Mouse (Mus musculus): Measurements from ENCODE around the gene Tmem145.
"Not testable (repeated sequence)": the region's sequence is repeated elsewhere in the genome, so short reads cannot be mapped to it uniquely, and the experiment has no call there.

The Tmem145 gene

GRCm38 (mm10) chr7:25305956-25306613, at the start of gene Tmem145:
Gene Tmem145 (plus strand): TSS chr7:25306106.
- peak; percentile 59 for DNase-seq (ENCODE audit: low read depth)

- DNase-seq (ENCODE audit: low read depth), result no peak
Measured at GRCm38 (mm10) chr7:25261896-25262295, 44.0 kb upstream of the Tmem145 start.

DNA sequence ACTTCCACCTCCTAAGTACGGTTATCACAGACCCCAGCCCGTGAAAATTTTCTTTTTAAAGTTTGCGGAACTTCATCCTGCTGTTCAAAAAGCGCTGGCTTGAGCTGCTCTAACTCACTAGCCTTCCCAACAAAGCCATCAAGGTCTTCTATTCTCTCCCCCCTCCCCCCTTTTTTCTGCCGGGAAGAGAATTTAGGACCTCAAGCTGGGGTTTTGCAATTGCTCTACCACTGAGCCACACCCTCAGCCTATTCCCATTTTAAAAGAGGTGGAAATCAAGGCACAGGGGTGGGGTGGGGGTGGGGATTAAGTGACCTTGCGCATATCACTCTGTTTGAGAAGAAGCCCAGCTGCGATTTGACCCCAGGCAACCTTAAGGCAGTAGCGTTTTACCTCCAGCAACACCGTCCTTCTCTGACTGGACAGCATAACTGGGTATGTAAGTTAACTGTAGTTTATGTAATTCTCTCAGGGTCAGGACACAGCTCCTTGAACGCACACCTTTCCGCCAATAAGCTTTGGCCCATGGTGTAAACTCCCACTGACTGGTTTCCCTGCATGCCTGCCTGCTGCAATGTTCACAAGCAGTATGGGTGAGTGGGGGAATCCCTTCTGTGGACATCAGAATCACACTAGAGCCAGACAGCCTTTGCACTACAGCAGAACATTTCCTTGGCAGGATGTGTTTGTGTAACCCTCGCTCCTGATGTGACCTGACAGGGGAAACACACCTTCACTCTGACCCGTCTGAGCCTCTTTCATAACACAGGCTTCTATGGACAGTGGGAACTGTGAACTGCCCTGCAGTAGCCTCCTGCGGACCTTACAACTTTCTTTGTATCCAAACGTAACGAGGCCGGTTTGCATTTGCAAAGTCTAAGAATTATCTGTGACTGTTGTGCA, 41.7 kb upstream of the Tmem145 start:
- no peak for DNase-seq (ENCODE audit: low read depth)

DNA sequence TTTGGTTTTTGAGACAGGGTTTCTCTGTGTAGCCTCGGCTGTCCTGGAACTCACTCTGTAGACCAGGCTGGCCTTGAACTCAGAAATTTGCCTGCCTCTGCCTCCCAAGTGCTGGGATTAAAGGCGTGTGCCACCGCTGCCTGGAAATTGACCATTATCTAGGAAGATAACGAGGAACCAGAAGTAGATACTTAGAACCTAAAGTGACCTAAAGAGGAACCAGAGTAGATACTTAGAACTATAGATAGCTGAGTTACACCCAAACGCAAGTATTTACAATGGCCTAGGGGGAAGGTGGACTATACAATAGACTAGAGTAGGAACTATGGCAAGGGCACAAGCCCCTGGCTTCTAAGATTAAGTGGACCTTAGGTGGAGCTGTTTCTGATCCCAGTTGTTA, 40.2 kb upstream of the Tmem145 start:
- DNase-seq (ENCODE audit: low read depth), result not testable (repeated sequence)

DNA sequence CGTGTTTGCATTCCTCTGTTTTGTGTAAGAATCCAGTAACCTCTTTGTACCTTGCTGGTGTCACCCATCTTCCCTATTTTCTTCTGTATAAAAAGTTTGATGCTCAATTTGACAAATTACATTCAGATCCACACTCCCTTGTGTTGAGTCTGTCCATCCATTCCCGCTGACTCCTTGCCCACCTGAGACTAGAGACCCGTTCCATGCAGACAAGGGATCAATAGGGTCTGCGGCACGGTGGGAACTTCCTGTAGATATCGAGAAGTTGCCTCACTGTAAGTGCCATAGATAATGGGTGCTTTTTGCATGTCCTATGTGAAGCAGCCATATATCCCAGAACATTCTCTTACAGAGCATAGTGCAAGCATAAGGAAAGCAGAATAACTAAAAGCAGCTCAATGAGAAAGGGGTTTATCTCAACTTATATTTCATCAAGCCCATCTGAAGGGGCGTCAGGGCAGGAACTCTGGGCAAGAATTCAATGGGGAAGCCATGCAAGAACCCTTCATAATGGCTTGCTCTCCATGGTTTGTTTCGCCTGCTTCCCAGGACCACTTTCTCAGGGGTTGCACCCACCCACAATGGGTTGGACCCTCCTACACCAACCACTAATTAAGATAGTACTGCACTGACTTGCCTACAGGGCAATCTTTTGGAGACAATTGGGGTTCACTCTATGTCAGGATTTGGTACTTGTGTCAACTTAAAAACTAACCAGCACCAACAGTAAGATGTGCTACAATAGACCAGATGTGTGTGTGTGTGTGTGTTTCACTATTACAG, 39.5 kb upstream of the Tmem145 start:
- no peak for DNase-seq (ENCODE audit: low read depth)

DNA sequence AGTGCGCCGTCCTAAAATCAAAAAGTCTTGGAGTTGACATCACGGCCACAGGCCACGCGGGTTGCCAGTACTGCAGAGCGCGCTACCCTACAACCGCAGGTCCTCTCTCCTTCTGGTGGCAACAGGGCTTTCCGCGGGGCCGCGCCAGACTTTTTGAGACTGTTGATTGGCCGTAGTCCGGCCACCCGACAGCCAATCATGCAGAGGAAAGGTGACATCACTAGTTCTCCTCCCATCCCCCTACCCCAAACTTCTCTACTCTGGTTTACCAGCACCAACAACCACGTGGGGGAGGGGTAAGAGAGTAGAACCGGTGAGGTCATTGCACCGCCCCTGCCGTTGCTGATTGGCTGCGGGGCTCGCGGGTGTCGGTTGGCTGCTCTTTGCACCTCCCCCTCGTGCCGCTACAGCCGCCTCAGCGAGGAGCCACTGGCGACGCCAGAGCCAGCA, 38.6 kb upstream of the Tmem145 start, which contains the start of gene Cic:
Gene Cic (plus strand): TSS at position 404 of the 450 bp plus-strand sequence.
- DNase-seq (ENCODE audit: low read depth), result peak; percentile 99

GRCm38 (mm10) chr7:25267751-25268463, 38.0 kb upstream of the Tmem145 start:
- peak; percentile 99 for DNase-seq (ENCODE audit: low read depth)

GRCm38 (mm10) chr7:25268588-25268987, 37.3 kb upstream of the Tmem145 start:
- no peak for DNase-seq (ENCODE audit: low read depth)

DNA sequence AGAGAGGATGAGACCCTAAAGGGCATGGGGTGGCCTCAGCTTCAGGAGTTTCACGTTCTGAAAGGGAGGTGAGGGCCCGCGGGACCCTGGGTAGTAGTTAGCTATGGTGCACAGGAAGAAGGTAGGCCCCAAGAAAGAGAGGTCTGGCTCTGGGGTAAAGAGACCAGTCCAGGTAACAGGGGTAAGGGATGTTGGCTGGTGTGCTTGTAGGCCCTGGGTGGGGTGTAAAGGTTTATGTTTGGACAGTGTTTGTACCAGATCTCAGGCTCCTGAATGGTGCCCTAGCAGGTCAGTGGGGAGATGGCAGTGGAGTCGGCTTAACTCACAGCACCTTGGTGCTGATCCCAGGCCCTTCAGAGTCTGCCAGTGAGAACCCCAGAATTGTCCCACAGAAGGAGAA, 36.9 kb upstream of the Tmem145 start:
- DNase-seq (ENCODE audit: low read depth), result no peak

DNA sequence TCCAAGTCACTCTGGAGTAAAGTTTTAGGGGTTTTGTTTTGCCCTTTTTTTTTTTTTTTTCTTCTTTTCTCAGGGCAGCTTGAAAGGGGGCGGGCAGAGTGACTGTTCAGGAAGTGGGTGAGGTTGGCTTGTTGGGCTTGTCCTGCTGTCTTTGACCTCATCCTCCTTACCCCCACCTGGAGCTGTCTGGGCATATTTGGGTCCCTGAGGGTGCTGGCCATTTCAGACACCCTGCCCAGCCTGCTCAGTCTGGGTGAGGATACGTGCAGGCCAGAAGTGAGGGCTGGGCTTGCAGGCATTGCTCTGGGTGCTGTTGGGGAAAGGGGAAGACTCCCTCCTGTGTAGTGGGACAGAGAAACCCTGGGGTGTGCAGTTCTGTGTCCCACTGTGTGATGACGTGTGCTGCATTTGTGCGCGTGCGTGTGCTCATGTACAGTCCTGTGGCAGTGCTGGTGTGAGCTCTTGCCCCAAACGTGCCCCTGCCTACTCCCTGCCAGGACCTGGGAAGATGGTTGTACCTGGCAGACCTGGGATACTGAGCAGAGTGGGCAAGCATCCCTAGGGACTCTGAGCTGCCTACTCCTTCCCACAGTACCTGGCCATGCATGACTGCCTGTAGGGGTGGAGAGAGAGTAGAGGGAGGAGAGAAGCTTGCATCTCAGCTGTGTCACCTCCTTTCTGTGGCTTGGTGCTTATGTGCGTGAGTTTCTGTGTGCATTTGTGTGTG, 36.2 kb upstream of the Tmem145 start:
- no peak for DNase-seq (ENCODE audit: low read depth)

DNA sequence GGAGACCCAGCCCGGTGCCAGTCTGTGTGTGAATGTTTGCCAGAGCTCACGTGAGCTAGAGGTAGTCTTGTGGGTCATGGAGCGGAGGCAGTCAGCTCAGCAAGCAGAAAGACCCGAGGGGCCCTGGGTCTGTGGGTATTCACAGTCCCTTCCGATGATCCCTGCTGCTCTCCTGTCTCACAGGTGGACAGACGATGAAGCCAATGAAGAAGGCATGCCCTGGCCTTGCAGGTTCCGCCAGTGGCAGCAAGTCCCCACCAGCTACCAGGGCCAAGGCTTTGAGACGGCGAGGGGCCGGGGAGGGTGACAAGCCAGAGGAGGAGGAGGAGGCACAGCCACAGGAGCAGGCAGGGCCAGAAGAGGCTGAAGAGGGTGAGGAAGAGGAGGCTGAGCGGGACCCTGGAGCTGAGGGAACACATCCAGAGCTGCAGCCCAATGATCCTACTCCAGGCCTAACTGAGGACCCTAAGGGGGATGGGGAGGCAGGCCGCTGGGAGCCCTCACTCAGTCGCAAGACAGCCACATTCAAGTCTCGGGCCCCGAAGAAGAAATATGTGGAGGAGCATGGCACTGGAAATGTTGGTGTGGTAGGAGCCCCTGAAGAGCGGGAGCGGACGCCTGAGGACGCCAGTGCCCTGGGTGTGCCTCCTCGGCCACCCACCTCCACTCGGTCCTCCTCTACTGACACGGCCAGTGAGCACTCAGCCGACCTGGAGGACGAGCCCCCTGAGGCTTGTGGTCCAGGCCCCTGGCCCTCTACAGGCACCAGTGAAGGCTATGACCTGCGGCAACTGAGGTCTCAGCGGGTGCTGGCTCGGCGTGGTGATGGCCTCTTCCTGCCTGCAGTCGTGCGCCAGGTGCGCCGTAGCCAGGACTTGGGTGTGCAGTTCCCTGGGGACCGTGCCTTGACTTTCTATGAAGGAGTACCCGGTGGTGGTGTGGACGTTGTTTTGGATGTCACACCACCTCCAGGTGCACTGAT, 35.0 kb upstream of the Tmem145 start:
- no peak for DNase-seq (ENCODE audit: low read depth)

GRCm38 (mm10) chr7:25271651-25272444, 34.1 kb upstream of the Tmem145 start:
- DNase-seq (ENCODE audit: low read depth), result no peak

DNA sequence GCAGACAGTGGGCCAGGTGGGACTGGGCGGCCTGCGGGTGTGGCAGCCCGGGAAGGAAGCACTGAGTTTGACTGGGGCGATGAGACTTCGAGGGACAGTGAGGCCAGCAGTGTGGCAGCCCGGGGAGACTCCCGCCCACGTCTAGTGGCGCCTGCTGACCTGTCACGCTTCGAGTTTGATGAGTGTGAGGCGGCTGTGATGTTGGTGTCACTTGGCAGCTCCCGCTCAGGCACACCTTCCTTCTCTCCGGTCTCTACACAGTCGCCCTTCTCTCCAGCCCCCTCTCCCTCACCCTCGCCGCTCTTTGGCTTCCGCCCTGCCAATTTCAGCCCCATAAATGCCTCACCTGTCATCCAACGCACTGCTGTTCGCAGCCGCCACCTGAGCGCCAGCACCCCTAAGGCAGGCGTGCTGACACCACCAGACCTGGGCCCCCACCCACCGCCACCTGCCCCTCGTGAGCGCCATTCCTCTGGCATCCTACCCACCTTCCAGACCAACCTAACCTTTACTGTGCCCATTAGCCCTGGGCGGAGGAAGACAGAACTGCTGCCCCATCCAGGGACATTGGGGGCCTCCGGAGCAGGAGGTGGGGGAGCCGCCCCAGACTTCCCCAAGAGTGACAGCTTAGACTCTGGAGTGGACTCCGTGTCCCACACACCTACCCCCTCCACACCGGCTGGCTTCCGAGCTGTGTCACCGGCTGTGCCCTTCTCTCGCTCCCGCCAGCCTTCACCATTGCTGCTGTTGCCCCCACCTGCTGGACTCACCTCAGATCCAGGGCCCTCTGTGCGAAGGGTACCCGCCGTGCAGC, 33.3 kb upstream of the Tmem145 start:
- no peak for DNase-seq (ENCODE audit: low read depth)

- no peak for DNase-seq (ENCODE audit: low read depth)
Measured at GRCm38 (mm10) chr7:25273259-25274241, 32.4 kb upstream of the Tmem145 start.

DNA sequence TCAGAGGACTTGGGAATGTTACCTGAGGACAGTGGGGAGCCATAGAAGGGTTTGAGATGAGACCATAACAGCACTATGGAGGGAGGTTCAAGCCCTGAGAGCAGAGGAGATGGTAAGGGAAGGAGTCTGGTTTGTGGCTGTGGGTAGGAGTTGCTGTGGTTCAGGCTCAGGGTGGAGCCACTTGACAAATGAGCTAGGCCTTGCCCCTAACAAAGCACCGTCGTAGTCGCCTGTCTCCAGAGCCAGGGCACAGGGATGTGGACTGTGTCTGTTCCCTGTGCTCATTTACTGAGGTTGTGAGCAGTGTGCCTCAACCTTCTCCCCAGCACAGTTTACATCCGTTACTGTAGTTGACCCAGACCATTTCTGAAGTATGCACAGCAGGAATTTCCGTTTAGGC, 31.3 kb upstream of the Tmem145 start:
- DNase-seq (ENCODE audit: low read depth), result no peak

GRCm38 (mm10) chr7:25274996-25275395, 30.9 kb upstream of the Tmem145 start:
- no peak for DNase-seq (ENCODE audit: low read depth)
